Mouse (Mus musculus) myocyte (in vitro differentiated cells): ENCODE results near the gene Pdcd7. TPM values are rescaled to one million over a fixed set of nuclear protein-coding genes. Genes with fewer than 3 reads are reported as not detected.

ENCODE experiments used
- H3K27me3 ChIP-seq: one replicate; pipeline ENCODE4 v1.6.1; 2011; ENCODE audit not compliant: control insufficient read depth, insufficient read depth, insufficient read length
- H3K36me3 ChIP-seq: one replicate; pipeline ENCODE4 v1.6.1; 2011; ENCODE audit not compliant: control insufficient read depth, insufficient read depth
- H3K4me2 ChIP-seq: one replicate; pipeline ENCODE4 v1.6.1; 2011; ENCODE audit warnings: low read depth, control low read depth
- H3K4me3 ChIP-seq: one replicate; pipeline ENCODE4 v1.5.1; 2011; ENCODE audit warnings: mild to moderate bottlenecking, control low read depth, moderate library complexity
- H3K79me2 ChIP-seq: one replicate; pipeline ENCODE4 v1.6.1; 2011; ENCODE audit not compliant: control insufficient read depth, insufficient read depth
- H3ac ChIP-seq: one replicate; pipeline ENCODE4 v1.6.1; 2011; ENCODE audit not compliant: control insufficient read depth, insufficient read length
- CEBPB ChIP-seq: IDR thresholded peaks from 2 replicates; pipeline ENCODE4 v1.6.1; 2011; ENCODE audit warnings: mild to moderate bottlenecking, moderate library complexity; ENCODE audit not compliant: poor library complexity, insufficient read depth, severe bottlenecking
- E2F4 ChIP-seq: IDR thresholded peaks from one replicate; pipeline ENCODE4 v1.6.1; 2011; ENCODE audit warnings: mild to moderate bottlenecking, control low read depth, moderate library complexity; ENCODE audit not compliant: insufficient read depth
- MAX ChIP-seq: IDR thresholded peaks from one replicate; pipeline ENCODE4 v1.6.1; 2011; ENCODE audit warnings: low read depth, mild to moderate bottlenecking, control low read depth
- MYOD1 ChIP-seq, 3 experiments: IDR thresholded peaks; one replicate each; pipeline ENCODE4 v1.6.1; 2011; ENCODE audit warnings: control low read depth in 2 of 3, low read depth in 2 of 3, mild to moderate bottlenecking in 2 of 3, moderate library complexity in 1 of 3; ENCODE audit not compliant: insufficient read length in 2 of 3, control insufficient read depth in 1 of 3
- MYOG ChIP-seq, 3 experiments: IDR thresholded peaks; one replicate each; pipeline ENCODE4 v1.6.1; 2011; ENCODE audit warnings: control low read depth in 2 of 3, low read depth in 2 of 3, mild to moderate bottlenecking in 2 of 3; ENCODE audit not compliant: insufficient read length in 2 of 3, control insufficient read depth in 1 of 3, insufficient read depth in 1 of 3
- POLR2A ChIP-seq: IDR thresholded peaks from one replicate; pipeline ENCODE4 v1.6.1; 2011; ENCODE audit warnings: low read depth, mild to moderate bottlenecking, control low read depth, moderate library complexity; ENCODE audit not compliant: insufficient read length
- POLR2AphosphoS2 ChIP-seq: IDR thresholded peaks from one replicate; pipeline ENCODE4 v1.6.1; 2011; ENCODE audit warnings: low read depth, control low read depth; ENCODE audit not compliant: insufficient read length
- REST ChIP-seq: IDR thresholded peaks from one replicate; pipeline ENCODE4 v1.6.1; 2011; ENCODE audit warnings: mild to moderate bottlenecking, control low read depth, moderate library complexity; ENCODE audit not compliant: insufficient read depth, insufficient read length
- SRF ChIP-seq: IDR thresholded peaks from one replicate; pipeline ENCODE4 v1.6.1; 2011; ENCODE audit warnings: low read depth; ENCODE audit not compliant: control insufficient read depth, insufficient read length
- TCF12 ChIP-seq: IDR thresholded peaks from one replicate; pipeline ENCODE4 v1.6.1; 2011; ENCODE audit warnings: mild to moderate bottlenecking, control low read depth; ENCODE audit not compliant: poor library complexity, insufficient read depth, severe bottlenecking
- TCF3 ChIP-seq: IDR thresholded peaks from one replicate; pipeline ENCODE4 v1.6.1; 2011; ENCODE audit warnings: low read depth, control low read depth; ENCODE audit not compliant: insufficient read length
- USF1 ChIP-seq: IDR thresholded peaks from one replicate; pipeline ENCODE4 v1.6.1; 2011; ENCODE audit warnings: low read depth, mild to moderate bottlenecking, control low read depth, moderate library complexity
- polyA plus RNA-seq: library from polyadenylated mRNA; unstranded; fragments of >200 nt; fragmentation: generic; extraction: Trizol; gene quantifications from one replicate; pipeline ENCODE4 v1.2.1, GENCODE M21; 2012; ENCODE audit warnings: missing spikeins

Pdcd7 gene
- polyA plus RNA-seq, 1 experiment = 8.2 TPM

DNA sequence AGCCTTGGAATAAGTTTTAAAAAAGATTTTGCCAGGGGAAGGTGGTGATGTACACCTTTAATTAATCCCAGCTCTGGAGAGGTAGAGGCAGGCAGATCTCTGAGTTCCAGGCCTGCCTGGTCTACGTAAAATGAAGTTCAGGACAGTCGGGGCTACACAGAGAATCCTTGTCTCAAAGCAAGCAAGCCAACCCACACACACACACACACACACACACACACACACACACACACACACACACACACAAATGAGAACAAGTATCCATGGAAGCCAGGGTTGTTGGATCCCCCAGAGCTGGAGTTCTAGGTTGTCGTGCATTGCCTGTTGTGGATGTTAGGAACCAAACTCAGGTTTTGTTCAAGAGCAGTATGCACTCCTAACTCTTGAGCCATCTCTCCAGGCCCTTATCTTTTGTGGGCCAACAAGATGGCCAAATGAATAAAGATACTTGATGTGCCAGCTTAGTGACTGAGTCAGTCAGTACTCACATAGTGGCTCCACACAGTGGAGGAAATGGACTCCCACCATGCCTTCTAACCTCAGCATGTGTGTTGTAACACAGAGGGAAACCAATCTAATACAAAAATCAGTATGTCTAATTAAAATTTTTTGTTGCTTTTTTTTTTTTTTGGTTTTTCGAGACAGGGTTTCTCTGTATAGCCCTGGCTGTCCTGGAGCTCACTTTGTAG lies 33.1 kb upstream of the Pdcd7 start:
- no peak overlapping the region for H3K4me2 ChIP-seq
- H3K79me2 ChIP-seq = no peaks in the 10 kb centered on the region
- no peak overlapping the region for H3ac ChIP-seq
- TF ChIP-seq MYOG (IDR thresholded peaks at IDR 0.05; ENCODE audit: control insufficient read depth in 1 of 3, insufficient read depth in 1 of 3, insufficient read length in 2 of 3, low read depth in 2 of 3) = no peak
- TF ChIP-seq TCF12 = no peak
- TF ChIP-seq CEBPB = no peak
- no peak for TF ChIP-seq TCF3
- TF ChIP-seq POLR2AphosphoS2 = no peak
- TF ChIP-seq MYOD1 (IDR thresholded peaks at IDR 0.05; ENCODE audit: control insufficient read depth in 1 of 3, insufficient read length in 2 of 3, low read depth in 2 of 3) = no peak
- TF ChIP-seq REST = no peak
- TF ChIP-seq E2F4 = no peak
- TF ChIP-seq USF1 = no peak
- TF ChIP-seq MAX = no peak
- TF ChIP-seq SRF = no peak
- no peak for TF ChIP-seq POLR2A
- no peaks in the 10 kb centered on the region for H3K27me3 ChIP-seq
- H3K36me3 ChIP-seq = peaks cover 18% of the 10 kb centered on the region
- H3K4me3 ChIP-seq = no peak overlapping the region

DNA sequence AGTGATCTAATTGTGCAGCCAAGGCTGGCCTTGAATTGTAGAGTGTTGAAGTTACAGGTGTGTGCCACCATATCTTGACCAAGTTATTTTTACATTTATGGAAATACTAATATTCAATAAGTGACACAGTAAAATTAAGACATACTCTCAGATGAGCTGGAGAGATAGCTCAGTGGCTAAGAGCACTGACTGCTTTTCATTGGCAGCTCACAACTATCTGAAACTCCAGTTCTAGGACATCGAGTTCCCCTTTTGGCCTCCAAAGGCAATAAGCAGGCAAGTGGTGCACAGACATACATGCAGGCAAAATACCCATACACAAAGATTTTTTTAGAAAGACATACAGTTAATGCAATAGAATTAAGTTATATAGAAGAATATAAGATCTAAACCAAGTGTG lies 32.1 kb upstream of the Pdcd7 start:
- Histone ChIP-seq H3K36me3 (peaks cover 27% of the 10 kb centered on the region), H3K27me3 (no peaks in the 10 kb centered on the region), H3K79me2 (no peaks in the 10 kb centered on the region), H3ac (no peak overlapping the region), H3K4me2 (no peak overlapping the region), H3K4me3 (no peak overlapping the region)
- no peak for TF ChIP-seq MYOG (IDR thresholded peaks at IDR 0.05; ENCODE audit: control insufficient read depth in 1 of 3, insufficient read depth in 1 of 3, insufficient read length in 2 of 3, low read depth in 2 of 3)
- no peak for TF ChIP-seq TCF12
- no peak for TF ChIP-seq E2F4
- TF ChIP-seq POLR2AphosphoS2 = no peak
- no peak for TF ChIP-seq MAX
- no peak for TF ChIP-seq MYOD1 (IDR thresholded peaks at IDR 0.05; ENCODE audit: control insufficient read depth in 1 of 3, insufficient read length in 2 of 3, low read depth in 2 of 3)
- TF ChIP-seq SRF = no peak
- no peak for TF ChIP-seq CEBPB

DNA sequence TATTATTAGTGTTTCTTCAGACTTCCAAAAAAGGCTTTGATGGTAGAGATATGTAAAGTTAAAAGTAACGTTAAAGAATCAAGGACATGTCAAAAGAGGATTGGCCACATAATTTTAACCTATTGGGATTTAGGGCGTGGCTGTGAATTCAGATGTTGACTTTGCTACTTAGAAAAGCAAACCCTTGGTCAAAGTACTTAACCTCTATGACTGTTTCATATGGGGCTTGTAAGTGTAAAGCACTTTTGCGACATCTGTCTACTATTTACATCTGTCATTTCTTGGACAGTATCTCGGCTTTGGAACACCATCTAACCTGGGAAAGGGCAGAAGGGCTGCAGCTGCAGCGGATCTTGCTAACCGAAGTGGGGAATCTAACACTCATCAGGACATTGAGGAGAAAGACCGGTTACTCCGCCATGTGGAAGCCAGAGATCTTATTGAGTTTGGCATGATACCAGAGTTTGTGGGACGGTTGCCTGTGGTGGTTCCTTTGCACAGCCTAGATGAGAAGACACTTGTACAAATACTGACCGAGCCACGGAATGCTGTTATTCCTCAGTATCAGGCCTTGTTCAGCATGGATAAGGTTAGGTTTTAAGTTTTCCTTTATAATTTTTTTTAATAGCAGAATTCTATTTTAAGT lies 23.5 kb upstream of the Pdcd7 start:
- no peaks in the 10 kb centered on the region for H3K79me2 ChIP-seq
- no peak overlapping the region for H3K4me2 ChIP-seq
- TF ChIP-seq MAX (no peak), REST (no peak), TCF12 (no peak), POLR2A (no peak), MYOD1 (IDR thresholded peaks at IDR 0.05; ENCODE audit: control insufficient read depth in 1 of 3, insufficient read length in 2 of 3, low read depth in 2 of 3) (no peak), SRF (no peak), USF1 (no peak), TCF3 (no peak), CEBPB (no peak), POLR2AphosphoS2 (no peak), MYOG (IDR thresholded peaks at IDR 0.05; ENCODE audit: control insufficient read depth in 1 of 3, insufficient read depth in 1 of 3, insufficient read length in 2 of 3, low read depth in 2 of 3) (no peak), E2F4 (no peak)
- H3ac ChIP-seq = no peak overlapping the region
- H3K4me3 ChIP-seq = no peak overlapping the region
- H3K36me3 ChIP-seq = peaks cover 57% of the 10 kb centered on the region
- no peaks in the 10 kb centered on the region for H3K27me3 ChIP-seq

DNA sequence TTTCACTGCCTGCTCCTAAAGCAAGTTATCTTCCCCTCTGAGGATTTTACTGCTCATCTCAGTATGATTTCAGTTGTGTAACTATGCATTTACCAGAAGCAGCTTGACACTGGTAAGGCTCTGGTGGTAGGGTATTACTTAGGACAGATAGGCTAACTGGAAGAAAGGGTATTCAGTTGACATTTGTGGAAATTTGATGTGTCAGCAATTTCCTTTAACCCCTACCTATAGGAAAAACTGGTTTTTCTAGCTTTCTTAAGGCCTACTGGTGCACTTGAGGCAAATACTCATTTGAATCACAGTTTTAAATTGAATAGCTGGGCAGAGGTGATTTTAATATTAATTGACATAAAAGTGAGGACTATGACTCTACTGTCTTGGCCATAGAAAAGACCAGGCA lies 19.9 kb upstream of the Pdcd7 start:
- Histone ChIP-seq H3K36me3 (peaks cover 46% of the 10 kb centered on the region), H3K4me3 (no peak overlapping the region), H3K79me2 (no peaks in the 10 kb centered on the region), H3ac (no peak overlapping the region), H3K4me2 (no peak overlapping the region), H3K27me3 (no peaks in the 10 kb centered on the region)
- TF ChIP-seq CEBPB (no peak), REST (no peak), MAX (no peak), SRF (no peak), TCF12 (no peak)

DNA sequence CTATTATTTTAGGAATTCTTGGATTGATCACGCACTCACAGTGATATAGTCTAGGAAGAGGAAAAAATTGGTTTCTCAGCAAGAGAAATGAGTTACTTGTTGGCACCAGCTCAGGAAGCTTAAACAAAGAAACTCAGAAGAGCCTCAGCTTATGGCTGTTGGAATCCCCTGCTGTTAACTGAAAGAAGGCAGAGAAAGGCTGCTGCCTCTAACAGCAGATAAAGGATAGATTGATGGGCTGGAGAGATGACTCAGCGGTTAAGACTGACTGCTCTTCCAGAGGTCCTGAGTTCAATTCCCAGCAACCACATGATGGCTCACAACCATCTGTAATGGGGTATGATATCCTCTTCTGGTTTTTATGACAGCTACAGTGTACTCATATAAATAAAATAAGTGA lies 18.5 kb upstream of the Pdcd7 start:
- TF ChIP-seq MYOG (IDR thresholded peaks at IDR 0.05; ENCODE audit: control insufficient read depth in 1 of 3, insufficient read depth in 1 of 3, insufficient read length in 2 of 3, low read depth in 2 of 3) (no peak), MAX (no peak), E2F4 (no peak), TCF12 (no peak), REST (no peak), POLR2AphosphoS2 (no peak), USF1 (no peak), TCF3 (no peak), POLR2A (no peak), MYOD1 (IDR thresholded peaks at IDR 0.05; ENCODE audit: control insufficient read depth in 1 of 3, insufficient read length in 2 of 3, low read depth in 2 of 3) (no peak), CEBPB (no peak), SRF (no peak)
- no peaks in the 10 kb centered on the region for H3K79me2 ChIP-seq
- no peak overlapping the region for H3K4me3 ChIP-seq
- H3K27me3 ChIP-seq = no peaks in the 10 kb centered on the region
- H3K36me3 ChIP-seq = peaks cover 38% of the 10 kb centered on the region
- no peak overlapping the region for H3ac ChIP-seq
- H3K4me2 ChIP-seq = no peak overlapping the region
